Mouse (Mus musculus): ENCODE results near the gene Pabpc4.

DNA sequence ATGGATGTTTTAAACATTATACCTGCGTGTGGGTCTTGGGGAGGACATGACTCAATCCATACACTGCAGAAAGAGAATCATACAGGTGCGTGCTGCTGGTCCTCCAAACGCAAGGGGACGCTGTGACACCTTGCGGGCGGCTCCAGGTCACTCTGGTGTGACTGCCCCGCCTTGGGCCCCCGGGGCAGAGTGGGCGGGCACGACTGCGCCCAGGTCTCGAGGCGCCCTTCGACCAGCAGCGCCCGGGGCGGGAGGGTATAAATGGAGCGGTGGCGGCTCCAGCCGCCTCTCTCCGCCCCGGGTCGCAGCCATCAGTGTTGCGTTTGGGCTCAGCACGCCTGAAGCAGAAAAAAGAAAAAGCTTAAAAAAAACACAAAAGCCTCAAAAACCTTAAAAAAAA lies 20.3 kb downstream of the Pabpc4 start:
- TF ChIP-seq POLR2A (IDR thresholded peaks at IDR 0.05; ENCODE audit: extremely low read depth, insufficient read depth, low read length) (no peak), CTCF (IDR thresholded peaks at IDR 0.05; ENCODE audit: extremely low read depth, insufficient read depth, low read length) (peak; percentile 68)

Data from cortical plate, adult 2 months (tissue).